In the genomic region with DNA sequence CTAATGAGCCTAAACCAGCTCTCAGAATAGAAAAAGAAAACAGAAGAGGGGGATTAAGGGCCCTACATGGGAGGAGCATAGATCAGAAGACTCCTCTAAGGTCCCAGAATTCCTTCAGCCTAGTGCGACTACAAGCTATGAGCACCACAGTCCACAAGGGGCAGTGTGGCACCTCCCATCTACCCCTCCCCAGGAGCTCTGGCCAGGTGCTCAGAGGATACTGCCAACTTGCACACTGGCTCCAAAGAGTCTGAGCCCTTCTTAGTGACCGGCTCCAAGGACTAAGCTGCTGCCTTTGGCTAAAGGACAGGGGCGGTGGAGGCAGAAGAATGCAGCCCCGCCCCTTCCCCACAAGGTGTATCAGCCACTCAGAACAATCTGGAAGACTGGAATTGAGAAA, we compare ENCODE assay signal across 9 mouse cellular contexts.
DNase-seq lines count a peak whose midpoint lies in the region; ATAC-seq lines count a peak whose summit lies in the region.
"Had no signal": no experiment of that assay in that cellular context is flagged by ENCODE, and none has a peak within 500 bp of the region (broad histone marks: within the 10 kb centered on the region; RNA-seq: fewer than 3 reads in every experiment).

No protein-coding gene starts in this region.

- intact Hi-C loops in heart, postnatal 36 days (cut with DNase I), result loop anchor here (5.0 kb wide), 1 partner anchor 40 kb away; no protein-coding TSS in a partner anchor

- H3K9ac ChIP-seq in neural tube, embryonic 11.5 days (ENCODE audit: low read length), result no peak overlapping the region
- no peak overlapping the region for H3K9ac ChIP-seq in embryonic facial prominence, embryonic 12.5 days
- H3K9ac ChIP-seq in midbrain, embryonic 12.5 days (replicated peaks), result no peak overlapping the region

- H3K4me1 ChIP-seq in neural tube, embryonic 11.5 days (ENCODE audit: control insufficient read depth, insufficient read depth, low read length), result peaks cover 14% of the 10 kb centered on the region
- H3K4me1 ChIP-seq in embryonic facial prominence, embryonic 12.5 days, result peaks cover 31% of the 10 kb centered on the region
- H3K4me1 ChIP-seq in midbrain, embryonic 12.5 days, result peaks cover 82% of the 10 kb centered on the region

- H3K4me3 ChIP-seq in neural tube, embryonic 11.5 days (ENCODE audit: low read depth, low read length), result no peak overlapping the region
- H3K4me3 ChIP-seq in embryonic facial prominence, embryonic 12.5 days, result no peak overlapping the region
- H3K4me3 ChIP-seq in midbrain, embryonic 12.5 days, result no peak overlapping the region
- H3K4me3 ChIP-seq: megakaryocyte, embryonic 14.5 days had no signal

- DNase-seq in neural tube, embryonic 11.5 days (ENCODE audit: low spot score), result peak; percentile 60
- no peak for DNase-seq in neural tube, embryonic 10.5 days (ENCODE audit: extremely low spot score, low spot score)
- DNase-seq in heart, postnatal 36 days, result peak; percentile 58 to 70
- DNase-seq in kidney, postnatal 25 days, result peak; percentile 80 to 89
- DNase-seq in thymus, postnatal 10 days (ENCODE audit: low spot score in 2 of 2), result peak; percentile 19 to 61

- WGBS in neural tube, embryonic 11.5 days, result 37% methylated on average over 4 of the region's 4 CpGs
- WGBS in embryonic facial prominence, embryonic 12.5 days, result 27% methylated on average over 4 of the region's 4 CpGs
- WGBS in midbrain, embryonic 12.5 days, result 22% methylated on average over 4 of the region's 4 CpGs

- no peak overlapping the region for H3K27ac ChIP-seq in neural tube, embryonic 11.5 days (ENCODE audit: low read depth, low read length)
- H3K27ac ChIP-seq in embryonic facial prominence, embryonic 12.5 days, result 0 out of 2 replicates have a peak overlapping the region, but pooled peaks have one; percentile 5
- H3K27ac ChIP-seq in midbrain, embryonic 12.5 days (replicated peaks), result peak overlapping the region; percentile 83

- no peak overlapping the region for H3K4me2 ChIP-seq in neural tube, embryonic 11.5 days (ENCODE audit: low read depth)
- no peak overlapping the region for H3K4me2 ChIP-seq in embryonic facial prominence, embryonic 12.5 days (replicated peaks)
- no peak overlapping the region for H3K4me2 ChIP-seq in midbrain, embryonic 12.5 days (replicated peaks)

- H3K9me3 ChIP-seq in neural tube, embryonic 11.5 days (ENCODE audit: control insufficient read depth, low read length), result no peaks in the 10 kb centered on the region
- no peaks in the 10 kb centered on the region for H3K9me3 ChIP-seq in embryonic facial prominence, embryonic 12.5 days
- H3K9me3 ChIP-seq in midbrain, embryonic 12.5 days, result no peaks in the 10 kb centered on the region
- H3K9me3 ChIP-seq: megakaryocyte, embryonic 14.5 days had no signal

- no peaks in the 10 kb centered on the region for H3K27me3 ChIP-seq in neural tube, embryonic 11.5 days (ENCODE audit: control insufficient read depth, insufficient read depth, low read length)
- no peaks in the 10 kb centered on the region for H3K27me3 ChIP-seq in embryonic facial prominence, embryonic 12.5 days
- H3K27me3 ChIP-seq in midbrain, embryonic 12.5 days, result no peaks in the 10 kb centered on the region

- 0 out of 2 replicates have a peak, but pooled peaks have one; percentile 16 for ATAC-seq in neural tube, embryonic 11.5 days (ENCODE audit: insufficient read depth, low FRiP score, low TSS enrichment)
- ATAC-seq in activated CD4-positive, CD25-positive, alpha-beta regulatory T cell, adult 4 months, result peak; percentile 43
- ATAC-seq in embryonic facial prominence, embryonic 12.5 days (ENCODE audit: insufficient number of reproducible peaks, insufficient read depth, low FRiP score, low TSS enrichment), result peak; percentile 47; the same call in 1 of the 2 replicates
- ATAC-seq in midbrain, embryonic 12.5 days (ENCODE audit: low FRiP score, low read depth), result 0 out of 2 replicates have a peak, but pooled peaks have one; percentile 32

- H3K36me3 ChIP-seq in neural tube, embryonic 11.5 days (ENCODE audit: control insufficient read depth, insufficient read depth, low read length), result no peaks in the 10 kb centered on the region
- no peaks in the 10 kb centered on the region for H3K36me3 ChIP-seq in embryonic facial prominence, embryonic 12.5 days
- no peaks in the 10 kb centered on the region for H3K36me3 ChIP-seq in midbrain, embryonic 12.5 days
